Mouse (Mus musculus): ENCODE results near the gene Abhd17c. TPM values are rescaled to one million over a fixed set of nuclear protein-coding genes. Genes with fewer than 3 reads are reported as not detected.

The Abhd17c gene
- 16.2 and 19.4 TPM in 2 replicates for polyA plus RNA-seq (2012; rRNA removed)

- Histone ChIP-seq H3K27ac (ENCODE audit: control insufficient read depth, insufficient read depth, low read depth, low read length) (peak within 1 kb of the TSS; percentile 84), H3K4me1 (ENCODE audit: control insufficient read depth, insufficient read depth, low read length) (peaks cover 11% of the 10 kb centered on the region), H3K27me3 (ENCODE audit: control insufficient read depth, insufficient read depth, low read length) (no peaks in the 10 kb centered on the region), H3K4me3 (ENCODE audit: control insufficient read depth, low read depth, low read length) (peak within 1 kb of the TSS; percentile 93), H3K36me3 (ENCODE audit: control insufficient read depth, insufficient read depth, low read length) (0 out of 2 replicates have a peak, but pooled peaks cover 1% of the 10 kb centered on the region)
- TF ChIP-seq CTCF (IDR thresholded peaks at IDR 0.05; ENCODE audit: control insufficient read depth, insufficient read depth, insufficient replicate concordance, low read depth, low read length) (no peak), POLR2A (IDR thresholded peaks at IDR 0.05; ENCODE audit: control insufficient read depth, low read depth, low read length) (peak; percentile 42)
These were observed at the start of gene Abhd17c for GRCm38 (mm10) chr7:84151001-84151959. Abhd17c (minus strand) TSS chr7:84151893.

- no peak for TF ChIP-seq CTCF (IDR thresholded peaks at IDR 0.05; ENCODE audit: control insufficient read depth, insufficient read depth, insufficient replicate concordance, low read depth, low read length)
- TF ChIP-seq POLR2A (IDR thresholded peaks at IDR 0.05; ENCODE audit: control insufficient read depth, low read depth, low read length) = no peak
- Histone ChIP-seq H3K27me3 (ENCODE audit: control insufficient read depth, insufficient read depth, low read length) (no peaks in the 10 kb centered on the region), H3K27ac (ENCODE audit: control insufficient read depth, insufficient read depth, low read depth, low read length) (no peak overlapping the region), H3K36me3 (ENCODE audit: control insufficient read depth, insufficient read depth, low read length) (no peaks in the 10 kb centered on the region), H3K4me3 (ENCODE audit: control insufficient read depth, low read depth, low read length) (no peak overlapping the region), H3K4me1 (ENCODE audit: control insufficient read depth, insufficient read depth, low read length) (no peaks in the 10 kb centered on the region)
These were observed 45.6 kb upstream of the Abhd17c start for GRCm38 (mm10) chr7:84197208-84197860.

DNA sequence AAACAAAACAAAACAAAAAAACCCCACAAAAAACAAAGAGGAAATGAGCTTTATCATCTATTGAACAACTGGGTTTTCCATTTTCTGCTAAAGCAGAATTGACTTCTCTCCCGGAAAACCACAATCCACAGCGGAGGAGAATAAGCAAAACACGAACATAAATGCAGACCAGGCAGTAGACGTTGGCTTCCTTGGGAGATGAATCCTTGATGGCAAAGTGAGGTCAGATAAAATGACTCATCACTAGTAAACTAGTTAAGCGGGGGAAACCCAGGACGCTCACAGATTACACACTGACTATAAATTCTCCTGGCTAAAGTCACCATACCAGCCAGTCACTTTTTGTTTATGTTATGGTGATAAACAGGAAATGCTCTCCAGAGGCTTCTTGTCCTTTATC, 44.5 kb upstream of the Abhd17c start:
- no peak overlapping the region for H3K4me3 ChIP-seq (ENCODE audit: control insufficient read depth, low read depth, low read length)
- no peaks in the 10 kb centered on the region for H3K36me3 ChIP-seq (ENCODE audit: control insufficient read depth, insufficient read depth, low read length)
- no peaks in the 10 kb centered on the region for H3K4me1 ChIP-seq (ENCODE audit: control insufficient read depth, insufficient read depth, low read length)
- H3K27me3 ChIP-seq (ENCODE audit: control insufficient read depth, insufficient read depth, low read length) = no peaks in the 10 kb centered on the region
- H3K27ac ChIP-seq (ENCODE audit: control insufficient read depth, insufficient read depth, low read depth, low read length) = no peak overlapping the region
- TF ChIP-seq POLR2A (IDR thresholded peaks at IDR 0.05; ENCODE audit: control insufficient read depth, low read depth, low read length) = no peak
- TF ChIP-seq CTCF (IDR thresholded peaks at IDR 0.05; ENCODE audit: control insufficient read depth, insufficient read depth, insufficient replicate concordance, low read depth, low read length) = no peak

GRCm38 (mm10) chr7:84192256-84192655, 40.6 kb upstream of the Abhd17c start:
- H3K27me3 ChIP-seq (ENCODE audit: control insufficient read depth, insufficient read depth, low read length) = no peaks in the 10 kb centered on the region
- no peak overlapping the region for H3K4me3 ChIP-seq (ENCODE audit: control insufficient read depth, low read depth, low read length)
- no peaks in the 10 kb centered on the region for H3K36me3 ChIP-seq (ENCODE audit: control insufficient read depth, insufficient read depth, low read length)
- no peaks in the 10 kb centered on the region for H3K4me1 ChIP-seq (ENCODE audit: control insufficient read depth, insufficient read depth, low read length)
- TF ChIP-seq CTCF (IDR thresholded peaks at IDR 0.05; ENCODE audit: control insufficient read depth, insufficient read depth, insufficient replicate concordance, low read depth, low read length) = no peak
- TF ChIP-seq POLR2A (IDR thresholded peaks at IDR 0.05; ENCODE audit: control insufficient read depth, low read depth, low read length) = no peak
- H3K27ac ChIP-seq (ENCODE audit: control insufficient read depth, insufficient read depth, low read depth, low read length) = no peak overlapping the region

GRCm38 (mm10) chr7:84191476-84191875, 39.8 kb upstream of the Abhd17c start:
- H3K27me3 ChIP-seq (ENCODE audit: control insufficient read depth, insufficient read depth, low read length) = no peaks in the 10 kb centered on the region
- no peak overlapping the region for H3K27ac ChIP-seq (ENCODE audit: control insufficient read depth, insufficient read depth, low read depth, low read length)
- no peaks in the 10 kb centered on the region for H3K4me1 ChIP-seq (ENCODE audit: control insufficient read depth, insufficient read depth, low read length)
- H3K4me3 ChIP-seq (ENCODE audit: control insufficient read depth, low read depth, low read length) = no peak overlapping the region
- TF ChIP-seq POLR2A (IDR thresholded peaks at IDR 0.05; ENCODE audit: control insufficient read depth, low read depth, low read length) (no peak), CTCF (IDR thresholded peaks at IDR 0.05; ENCODE audit: control insufficient read depth, insufficient read depth, insufficient replicate concordance, low read depth, low read length) (no peak)
- H3K36me3 ChIP-seq (ENCODE audit: control insufficient read depth, insufficient read depth, low read length) = no peaks in the 10 kb centered on the region

- no peaks in the 10 kb centered on the region for H3K4me1 ChIP-seq (ENCODE audit: control insufficient read depth, insufficient read depth, low read length)
- no peak overlapping the region for H3K27ac ChIP-seq (ENCODE audit: control insufficient read depth, insufficient read depth, low read depth, low read length)
- no peaks in the 10 kb centered on the region for H3K36me3 ChIP-seq (ENCODE audit: control insufficient read depth, insufficient read depth, low read length)
- H3K27me3 ChIP-seq (ENCODE audit: control insufficient read depth, insufficient read depth, low read length) = no peaks in the 10 kb centered on the region
- no peak overlapping the region for H3K4me3 ChIP-seq (ENCODE audit: control insufficient read depth, low read depth, low read length)
- no peak for TF ChIP-seq CTCF (IDR thresholded peaks at IDR 0.05; ENCODE audit: control insufficient read depth, insufficient read depth, insufficient replicate concordance, low read depth, low read length)
- no peak for TF ChIP-seq POLR2A (IDR thresholded peaks at IDR 0.05; ENCODE audit: control insufficient read depth, low read depth, low read length)
These were observed 36.5 kb upstream of the Abhd17c start for GRCm38 (mm10) chr7:84188196-84188595.

DNA sequence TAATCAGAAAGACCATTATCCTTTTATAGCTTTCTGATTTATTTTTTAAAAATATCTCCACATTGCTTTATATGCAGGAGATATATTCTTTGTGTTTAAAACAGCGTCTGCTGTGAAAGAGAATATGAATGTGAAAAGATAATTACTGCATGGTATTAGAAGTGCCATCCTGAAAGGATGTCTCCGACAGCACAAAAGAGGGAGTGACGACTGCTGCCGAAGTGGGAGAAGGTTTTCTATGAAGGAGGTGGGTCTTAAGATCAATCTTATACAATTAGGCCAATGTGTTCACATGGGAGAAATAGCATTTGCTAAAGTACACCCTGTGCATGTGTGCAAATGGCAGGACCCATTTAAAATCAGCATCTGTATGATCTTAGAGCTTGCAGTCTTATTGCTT, 33.5 kb upstream of the Abhd17c start:
- H3K27ac ChIP-seq (ENCODE audit: control insufficient read depth, insufficient read depth, low read depth, low read length) = no peak overlapping the region
- no peak for TF ChIP-seq POLR2A (IDR thresholded peaks at IDR 0.05; ENCODE audit: control insufficient read depth, low read depth, low read length)
- no peak for TF ChIP-seq CTCF (IDR thresholded peaks at IDR 0.05; ENCODE audit: control insufficient read depth, insufficient read depth, insufficient replicate concordance, low read depth, low read length)
- H3K4me1 ChIP-seq (ENCODE audit: control insufficient read depth, insufficient read depth, low read length) = no peaks in the 10 kb centered on the region
- H3K4me3 ChIP-seq (ENCODE audit: control insufficient read depth, low read depth, low read length) = no peak overlapping the region
- H3K36me3 ChIP-seq (ENCODE audit: control insufficient read depth, insufficient read depth, low read length) = no peaks in the 10 kb centered on the region
- no peaks in the 10 kb centered on the region for H3K27me3 ChIP-seq (ENCODE audit: control insufficient read depth, insufficient read depth, low read length)
